Mouse (Mus musculus) right cerebral cortex, postnatal 36 days (tissue): Measurements from ENCODE around the gene B3gnt2.

ENCODE experiments used
- DNase-seq, 2 experiments: peaks; one replicate each; pipeline ENCODE4 v3.0.0; 2022; ENCODE audit warnings: low spot score in 2 of 2, mixed read lengths in 1 of 2

The B3gnt2 gene

GRCm38 (mm10) chr11:22815877-22816276 is 44.9 kb downstream of the B3gnt2 start:
- no peak for DNase-seq

GRCm38 (mm10) chr11:22815143-22815542 is 45.6 kb downstream of the B3gnt2 start:
- DNase-seq = no peak

GRCm38 (mm10) chr11:22813921-22814704 is 46.6 kb downstream of the B3gnt2 start:
- DNase-seq = no peak

- DNase-seq = no peak
These were observed 47.3 kb downstream of the B3gnt2 start for GRCm38 (mm10) chr11:22813427-22813826.

- no peak for DNase-seq
These were observed 49.3 kb downstream of the B3gnt2 start for GRCm38 (mm10) chr11:22811413-22811812.

GRCm38 (mm10) chr11:22809465-22810096 is 51.2 kb downstream of the B3gnt2 start:
- no peak for DNase-seq

GRCm38 (mm10) chr11:22808040-22808439 is 52.7 kb downstream of the B3gnt2 start:
- DNase-seq = no peak

GRCm38 (mm10) chr11:22805171-22805570 is 55.6 kb downstream of the B3gnt2 start:
- DNase-seq = no peak

- DNase-seq = no peak
These were observed 60.8 kb downstream of the B3gnt2 start for GRCm38 (mm10) chr11:22799987-22800424.

- no peak for DNase-seq
These were observed 61.8 kb downstream of the B3gnt2 start for GRCm38 (mm10) chr11:22798916-22799315.

GRCm38 (mm10) chr11:22794734-22795133 is 66.0 kb downstream of the B3gnt2 start:
- no peak for DNase-seq

- DNase-seq = no peak
These were observed 66.9 kb downstream of the B3gnt2 start for GRCm38 (mm10) chr11:22793881-22794203.

- DNase-seq = no peak
These were observed 67.4 kb downstream of the B3gnt2 start for GRCm38 (mm10) chr11:22793176-22793880.

- no peak for DNase-seq
These were observed 68.6 kb downstream of the B3gnt2 start for GRCm38 (mm10) chr11:22792149-22792548.

- DNase-seq = no peak
These were observed 69.0 kb downstream of the B3gnt2 start for GRCm38 (mm10) chr11:22791726-22792125.

GRCm38 (mm10) chr11:22787833-22788232 is 72.9 kb downstream of the B3gnt2 start:
- DNase-seq = no peak

GRCm38 (mm10) chr11:22784477-22784876 is 76.3 kb downstream of the B3gnt2 start:
- no peak for DNase-seq

GRCm38 (mm10) chr11:22782705-22783124 is 78.0 kb downstream of the B3gnt2 start:
- DNase-seq = no peak

GRCm38 (mm10) chr11:22781190-22781589 is 79.6 kb downstream of the B3gnt2 start:
- DNase-seq = no peak

GRCm38 (mm10) chr11:22780761-22781160 is 80.0 kb downstream of the B3gnt2 start:
- no peak for DNase-seq

- no peak for DNase-seq
These were observed 80.8 kb downstream of the B3gnt2 start for GRCm38 (mm10) chr11:22779821-22780551.

- no peak for DNase-seq
These were observed 82.2 kb downstream of the B3gnt2 start for GRCm38 (mm10) chr11:22778596-22778995.
